Mouse (Mus musculus) cerebral cortex, adult 2 months (tissue): ENCODE data around the gene Tbx2.

Experiments
- WGBS: fragments of 180-500 bp; shearing (Covaris S2); methylation state at CpG from one replicate; pipeline ENCODE4 v1.1.7; 2018; 5-methylcytosine and 5-hydroxymethylcytosine counted together

Tbx2 gene

GRCm38 (mm10) chr11:85887801-85888450 is 55.6 kb downstream of the Tbx2 start:
- WGBS, result 14% methylated on average over 17 of the region's 17 CpGs

DNA sequence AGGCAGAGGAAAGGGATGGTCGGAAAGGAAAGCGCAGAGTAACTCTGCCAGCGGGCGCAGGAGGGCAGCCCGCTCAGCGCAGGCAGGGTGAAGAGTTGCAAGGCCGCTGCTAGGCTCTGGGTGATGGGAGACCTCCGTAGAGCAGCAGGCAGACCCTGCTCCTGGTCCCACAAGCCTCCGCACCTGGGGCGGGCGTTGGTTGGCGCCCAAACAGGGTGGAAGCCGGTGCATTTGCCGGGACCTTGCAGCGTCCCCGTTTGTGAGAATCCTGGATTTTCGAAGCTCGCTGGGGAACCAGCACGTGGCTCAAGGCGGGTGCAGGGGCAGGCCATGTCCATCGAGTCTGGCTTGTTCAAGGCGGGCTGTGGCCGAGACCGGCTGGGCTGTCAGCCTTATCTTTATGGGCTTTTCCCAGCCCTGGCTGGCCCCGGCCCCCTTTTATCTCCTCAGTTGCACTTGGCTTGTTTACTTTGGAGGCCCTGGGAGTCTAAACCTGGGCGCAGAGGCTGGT is 56.2 kb downstream of the Tbx2 start:
- 14% methylated on average over 26 of the region's 26 CpGs for WGBS

DNA sequence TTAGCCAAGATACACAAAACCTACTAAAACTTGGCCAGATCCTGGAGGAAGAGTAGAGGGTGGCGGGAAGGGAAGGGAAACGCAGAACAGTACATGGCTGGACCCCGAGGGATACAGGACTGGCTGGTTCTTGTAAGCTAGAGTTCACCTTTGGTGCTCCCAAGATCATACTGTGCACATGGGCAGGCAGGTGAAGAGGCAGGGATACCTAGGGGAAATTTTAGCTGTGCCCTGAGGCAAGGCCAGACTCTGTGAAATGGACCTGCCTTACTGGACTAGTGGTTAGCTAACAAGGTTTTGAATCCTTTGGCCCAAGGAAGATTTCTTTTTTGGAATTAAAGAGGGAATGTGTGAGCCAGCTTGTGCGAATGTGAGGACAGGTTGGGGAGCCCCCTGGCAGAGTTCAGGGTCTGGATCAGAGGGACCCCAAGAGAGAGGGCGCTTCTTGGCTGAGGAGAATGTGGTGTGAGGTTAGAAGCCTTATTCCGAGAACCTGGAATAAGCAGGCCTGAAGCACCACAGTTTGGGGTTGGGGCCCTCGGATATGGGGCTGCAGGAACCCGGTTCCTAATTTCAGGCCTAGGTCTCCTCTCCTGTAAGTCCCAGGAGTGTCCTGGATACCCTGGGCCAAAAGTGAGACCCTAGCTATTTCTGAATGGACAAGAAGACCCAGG is 56.8 kb downstream of the Tbx2 start:
- 45% methylated on average over 8 of the region's 8 CpGs for WGBS

DNA sequence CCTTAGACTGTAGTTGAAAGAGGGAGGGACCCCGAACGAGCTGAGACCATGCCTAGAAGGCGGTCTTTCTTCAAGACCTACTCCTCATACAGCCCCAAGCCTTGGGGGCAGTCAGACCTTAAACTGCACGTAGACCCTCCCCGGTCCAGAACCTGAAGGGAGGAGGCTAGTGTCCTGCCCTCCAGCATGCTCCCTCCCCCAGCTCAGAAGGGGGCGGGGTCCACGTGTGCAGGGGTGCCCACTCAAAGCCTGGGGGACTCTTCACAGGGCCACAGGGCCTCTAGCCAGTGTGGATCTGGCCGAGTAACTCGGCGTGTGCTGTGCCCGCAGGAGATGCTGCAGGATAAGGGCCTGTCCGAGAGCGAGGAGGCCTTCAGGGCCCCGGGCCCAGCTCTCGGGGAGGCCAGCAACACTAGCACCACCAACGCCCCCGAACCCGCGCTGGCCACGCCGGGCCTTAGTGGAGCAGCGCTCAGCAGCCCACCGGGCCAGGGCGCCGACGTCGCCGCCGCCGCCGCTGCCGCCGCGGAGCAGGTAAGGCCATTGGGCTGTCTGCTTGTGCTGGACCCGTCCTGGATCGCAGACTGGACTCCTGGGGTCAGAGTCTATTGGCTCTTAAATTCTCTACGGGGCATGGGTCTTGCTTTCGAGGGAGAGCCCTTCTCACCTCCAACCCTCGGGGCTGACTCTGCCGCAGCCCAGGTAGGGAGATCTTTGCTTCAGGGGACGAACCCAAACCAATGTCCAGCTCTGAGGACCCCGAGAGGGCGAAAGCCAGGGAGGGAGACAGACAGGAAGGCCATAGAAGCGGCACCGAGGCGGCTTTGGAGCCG is 57.6 kb downstream of the Tbx2 start:
- WGBS, result 9% methylated on average over 47 of the region's 47 CpGs

- WGBS, result 9% methylated on average over 13 of the region's 13 CpGs
Measured at GRCm38 (mm10) chr11:85890563-85890845, 58.2 kb downstream of the Tbx2 start.

DNA sequence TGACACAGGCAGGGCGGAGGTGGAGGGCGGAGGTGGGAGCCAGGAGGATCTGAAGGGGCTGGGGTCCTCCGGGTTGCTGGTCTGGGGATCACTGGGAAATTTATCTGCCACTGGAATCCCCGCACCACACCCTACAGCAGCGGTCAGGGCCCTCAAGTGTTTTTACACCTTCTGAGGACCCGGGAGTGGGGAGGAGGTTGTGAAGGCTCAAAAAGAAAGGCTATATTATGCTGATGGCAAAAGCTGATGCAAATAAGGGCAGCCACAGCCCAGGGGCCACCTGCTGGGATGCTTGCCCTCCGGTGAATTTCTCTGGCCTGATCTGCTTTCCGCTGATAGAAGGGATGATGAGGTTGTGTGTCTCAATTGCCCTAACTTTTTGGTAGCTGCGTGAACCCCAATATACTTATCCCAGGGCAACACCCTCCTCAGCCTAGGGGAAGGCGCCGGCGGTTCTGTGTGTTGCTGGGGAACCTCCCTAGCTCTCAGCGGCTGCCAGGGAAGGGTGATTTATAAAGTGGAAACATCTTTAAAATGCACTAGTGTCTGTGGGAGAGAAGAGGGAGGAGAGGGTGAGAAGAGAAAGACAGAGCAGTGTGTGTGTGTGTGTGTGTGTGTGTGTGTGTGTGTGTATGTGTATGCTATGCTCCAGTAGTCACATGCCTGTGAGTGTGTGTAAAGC is 58.8 kb downstream of the Tbx2 start:
- WGBS, result 10% methylated on average over 13 of the region's 13 CpGs
